Mouse (Mus musculus): ENCODE results near the gene Fam171a2.

DNA sequence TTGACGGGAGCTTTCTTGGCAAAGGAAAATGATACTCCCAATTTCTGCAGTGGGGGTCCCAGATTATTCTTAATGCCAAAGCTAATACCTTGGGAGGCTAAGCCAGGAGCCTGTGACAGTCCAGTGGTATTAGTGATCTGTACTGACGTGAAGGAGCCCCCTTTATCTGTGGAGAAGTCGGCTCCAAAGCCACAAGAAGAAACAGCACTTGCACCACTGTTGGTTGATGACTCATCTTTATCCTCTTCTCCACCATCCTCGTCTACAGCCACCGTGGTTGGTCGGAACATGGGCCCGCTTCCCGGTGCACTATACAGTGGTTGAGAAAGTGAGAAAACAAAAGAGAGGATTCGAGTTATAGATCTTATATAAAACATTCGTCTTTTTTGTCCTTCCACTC is 34.3 kb upstream of the Fam171a2 start:
- no peak for TF ChIP-seq CTCF (IDR thresholded peaks at IDR 0.05)
- no peak for TF ChIP-seq EP300 (IDR thresholded peaks at IDR 0.05)

Data from lung, postnatal 0 days (tissue).